Mouse (Mus musculus) monocyte, adult 5-6 weeks (primary cell): ENCODE results near the gene Dll1. TPM values are rescaled to one million over a fixed set of nuclear protein-coding genes. Genes with fewer than 3 reads are reported as not detected.

Experiments used
- ATAC-seq: fragments of 153-309, 156-312 bp; replicated peaks from 2 replicates; pipeline ENCODE4 v1.8.0; 2017; ENCODE audit warnings: mild to moderate bottlenecking; ENCODE audit not compliant: low TSS enrichment, insufficient number of reproducible peaks, severe bottlenecking, poor library complexity, low FRiP score
- total RNA-seq: library from RNA; stranded (forward); fragments of 200-1000, 200-491, 200-594 nt; gene quantifications from 3 replicates; pipeline ENCODE4 v1.2.3, GENCODE M21; 2017

Gene Dll1
- total RNA-seq, 1 experiment from 2014 or later: 0.19 TPM

DNA sequence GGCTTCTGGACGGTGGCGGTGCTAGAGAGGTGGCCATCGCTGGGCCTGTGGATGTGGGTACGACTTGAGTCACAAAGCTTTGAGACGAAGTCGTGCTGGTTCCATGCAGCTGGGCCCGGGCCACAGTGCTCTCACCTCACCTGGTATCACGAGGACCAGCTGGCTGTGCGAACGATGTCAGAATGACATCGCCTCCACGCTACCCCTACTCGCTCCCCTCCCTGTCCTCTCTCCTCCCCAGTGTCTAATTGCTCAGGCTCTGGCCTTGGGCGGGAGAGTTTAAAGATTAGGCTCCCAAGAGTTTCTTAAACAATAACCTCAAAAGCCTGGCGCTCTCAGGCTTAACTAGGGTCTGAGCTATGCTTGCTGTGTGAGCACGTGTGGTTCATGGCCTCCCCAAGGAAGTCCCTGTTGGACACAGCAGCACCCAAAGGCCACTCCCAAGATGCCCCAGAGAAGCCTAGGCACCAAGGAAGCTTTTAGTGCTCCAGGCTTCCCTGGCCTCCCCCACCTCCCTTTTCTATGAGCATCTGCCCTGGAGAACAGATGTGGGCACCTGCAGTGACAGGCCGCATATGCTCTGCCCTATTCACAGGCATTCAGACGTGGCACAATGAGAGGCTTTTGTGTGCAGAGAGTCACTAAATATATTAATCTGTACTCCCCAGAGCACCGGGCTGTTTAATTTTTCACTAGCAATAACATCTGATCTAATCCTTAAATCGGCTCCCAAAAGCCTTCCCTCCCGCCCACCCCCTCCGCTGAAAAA is 4.6 kb upstream of the Dll1 start:
- ATAC-seq: no peak

- no peak for ATAC-seq
Observed at GRCm38 (mm10) chr17:15380641-15381051, 4.0 kb upstream of the Dll1 start.

DNA sequence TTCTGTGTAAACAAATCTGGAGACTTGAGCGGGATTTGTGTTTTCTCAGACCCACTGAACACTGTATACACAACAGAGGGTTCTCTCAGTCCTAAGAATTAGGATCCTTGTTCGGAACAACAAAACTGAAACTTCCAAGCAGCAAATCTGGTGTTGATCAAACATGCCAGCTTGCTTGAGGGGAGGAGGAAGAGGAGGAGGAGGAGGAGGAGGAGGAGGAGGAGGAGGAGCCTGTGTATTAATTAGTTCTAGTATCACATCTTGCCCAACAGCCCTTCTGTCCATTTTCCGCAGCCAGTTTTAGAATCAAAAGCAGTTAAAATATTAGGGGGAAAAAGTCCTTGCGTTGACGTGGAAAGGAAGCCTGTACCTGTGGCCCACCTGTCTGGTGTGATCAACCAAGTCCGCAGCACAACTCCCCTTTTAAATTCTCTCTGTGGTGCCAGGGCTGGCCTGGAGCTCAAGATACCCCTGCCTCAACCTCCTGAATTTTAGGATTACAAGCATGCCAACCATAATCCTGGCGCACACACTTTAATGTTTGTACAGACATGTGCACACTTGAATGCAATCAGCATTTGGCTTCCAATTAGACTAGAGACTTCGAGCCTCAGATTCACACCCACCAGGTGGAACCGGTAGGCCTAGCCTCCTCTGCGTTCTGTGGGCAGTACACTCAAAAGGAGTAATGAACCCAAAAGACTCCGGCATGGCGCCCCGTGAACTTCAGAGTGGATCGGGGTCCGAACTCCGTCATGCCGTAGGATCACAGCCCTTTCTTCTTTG is 3.3 kb upstream of the Dll1 start:
- no peak for ATAC-seq

- ATAC-seq: no peak
Observed at GRCm38 (mm10) chr17:15378413-15379109, 1.9 kb upstream of the Dll1 start.

- ATAC-seq: no peak
Observed at GRCm38 (mm10) chr17:15377901-15378300, 1.2 kb upstream of the Dll1 start.

GRCm38 (mm10) chr17:15375701-15376493 is 775 bp downstream of the Dll1 start:
- peak; percentile 18; the same call in 1 of the 2 replicates for ATAC-seq

DNA sequence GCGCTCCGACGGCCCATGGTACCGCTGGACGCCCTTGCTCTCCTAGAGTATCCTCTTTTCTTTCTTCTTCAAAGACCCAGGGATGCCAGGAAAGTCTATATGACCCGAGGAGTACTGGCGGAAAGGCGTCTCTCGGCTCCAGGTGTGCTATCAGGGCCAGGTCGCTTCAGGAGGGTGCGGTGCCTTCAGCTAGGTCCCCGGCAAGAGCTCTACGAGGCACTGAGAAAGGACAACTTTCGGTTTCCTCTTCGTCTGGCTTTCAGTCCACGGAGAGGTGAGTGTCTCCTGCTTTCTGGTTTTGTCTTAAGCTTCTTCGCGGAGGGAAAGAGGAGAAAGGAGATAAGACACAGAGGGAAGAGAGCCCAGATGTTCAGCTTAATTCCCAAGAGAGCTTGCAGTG is 1.4 kb downstream of the Dll1 start:
- ATAC-seq: no peak

DNA sequence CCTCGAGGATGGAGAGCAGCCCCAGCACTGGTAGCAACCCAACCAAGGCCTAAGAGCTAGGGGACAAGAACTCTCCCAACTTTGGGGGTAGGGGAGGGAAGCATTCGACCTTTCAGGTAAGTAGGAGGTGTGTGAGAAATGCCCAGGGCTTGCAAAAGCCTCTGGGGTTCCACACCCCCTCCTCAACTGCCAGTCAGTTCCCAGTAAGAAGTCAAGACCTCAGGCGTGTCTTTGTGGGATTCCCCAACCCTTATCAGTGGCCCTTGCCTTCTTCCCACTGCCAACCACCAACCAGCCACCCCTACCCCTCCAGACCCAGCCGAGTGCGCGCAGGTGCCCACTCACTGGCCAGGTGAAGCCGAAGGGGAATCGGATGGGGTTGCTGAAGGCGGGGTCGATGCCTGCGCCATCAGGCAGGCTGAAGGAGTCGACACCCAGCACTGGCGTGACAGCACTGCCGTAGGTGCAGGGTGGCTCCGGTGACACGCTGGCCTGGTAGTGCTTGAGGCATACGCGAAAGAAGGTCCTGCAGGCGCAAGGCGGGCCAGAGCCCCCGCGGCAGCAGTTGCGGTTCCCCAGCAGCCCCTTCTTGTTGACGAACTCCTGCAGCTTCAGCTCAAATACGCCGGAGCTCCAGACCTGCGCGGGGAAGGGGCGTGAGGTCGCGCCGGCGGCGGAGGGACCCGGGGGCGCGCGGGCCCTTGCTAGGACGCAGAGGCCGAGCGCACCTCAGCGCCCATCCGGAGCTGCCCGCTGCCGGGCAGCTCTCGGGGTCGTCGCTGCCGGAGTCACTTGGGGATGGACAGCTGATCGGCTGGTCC is 2.1 kb downstream of the Dll1 start:
- no peak for ATAC-seq

DNA sequence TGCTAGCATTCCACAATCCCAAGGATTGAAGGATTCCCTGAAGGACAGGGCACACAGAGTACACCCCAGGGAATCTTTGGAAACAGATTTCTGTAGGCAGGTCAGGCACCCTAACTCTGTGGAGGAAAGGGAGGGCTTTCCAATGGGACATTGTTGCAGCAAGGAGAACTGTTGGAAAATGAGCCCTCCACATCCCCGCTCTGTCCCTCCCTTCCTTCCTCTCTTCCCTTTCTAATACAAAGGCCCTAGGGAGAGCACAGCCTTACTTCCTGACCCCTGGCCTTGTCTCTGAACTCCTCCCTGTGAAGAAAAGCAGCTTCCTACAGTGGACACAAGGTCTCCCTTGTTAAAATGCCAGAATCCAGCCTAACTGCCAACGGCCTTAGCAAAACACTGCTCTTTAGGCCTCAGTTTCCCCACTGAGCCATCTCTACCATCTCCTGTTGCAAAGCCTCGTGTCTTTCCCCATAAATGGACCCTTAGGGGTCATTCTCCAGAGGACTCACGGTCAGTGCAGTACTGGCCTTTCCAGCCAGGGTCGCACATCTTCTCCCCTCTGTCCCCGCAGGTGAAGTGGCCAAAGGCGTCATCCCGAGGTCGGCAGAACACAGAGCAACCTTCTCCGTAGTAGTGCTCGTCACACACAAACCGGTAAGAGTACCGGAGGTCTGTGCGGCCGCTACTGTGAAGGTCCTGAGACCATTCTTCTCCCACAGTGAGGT is 3.6 kb downstream of the Dll1 start:
- no peak for ATAC-seq

GRCm38 (mm10) chr17:15371967-15372835 is 4.5 kb downstream of the Dll1 start:
- no peak for ATAC-seq

DNA sequence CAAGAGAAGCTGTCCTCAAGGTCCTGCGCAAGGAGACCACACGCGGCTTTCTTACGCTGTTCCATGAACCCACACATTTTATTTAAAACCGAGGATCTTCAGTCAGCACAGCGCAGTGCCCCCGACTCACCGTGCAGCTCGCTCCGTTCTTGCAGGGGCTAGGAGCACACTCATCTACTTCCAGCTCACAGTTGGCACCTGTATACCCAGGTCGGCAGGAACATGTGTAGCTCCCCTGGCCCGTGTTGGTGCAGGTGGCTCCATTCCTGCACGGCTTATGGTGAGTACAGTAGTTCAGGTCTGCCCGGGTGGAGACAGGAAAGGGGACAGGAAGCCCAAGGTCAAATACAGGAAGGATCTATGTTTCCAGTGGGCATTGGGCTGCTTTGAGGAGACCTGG is 6.3 kb downstream of the Dll1 start:
- ATAC-seq: no peak

- ATAC-seq: no peak
Observed at GRCm38 (mm10) chr17:15365650-15366049, 11.0 kb downstream of the Dll1 start.

GRCm38 (mm10) chr17:15363656-15364055 is 13.0 kb downstream of the Dll1 start:
- no peak for ATAC-seq

GRCm38 (mm10) chr17:15357071-15357470 is 19.6 kb downstream of the Dll1 start:
- no peak for ATAC-seq

DNA sequence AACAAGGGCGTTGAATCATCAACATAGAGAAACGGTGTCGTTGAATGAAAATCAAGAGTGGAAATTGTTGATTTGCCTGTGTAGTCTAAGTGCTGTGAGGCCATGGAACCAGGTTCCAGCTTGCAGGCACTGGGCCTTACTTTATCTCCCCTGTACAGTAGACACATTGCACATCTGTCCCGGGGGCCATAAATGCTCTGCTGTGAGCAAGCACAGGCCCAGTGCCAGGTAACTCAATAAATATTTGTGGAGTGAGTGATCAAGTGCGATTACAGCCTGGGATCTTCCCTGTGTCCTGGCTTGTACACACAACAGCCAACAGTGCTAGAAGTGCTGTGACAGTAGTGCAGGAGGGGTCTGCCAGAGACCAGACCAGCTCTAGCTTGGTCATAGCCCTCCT is 20.1 kb downstream of the Dll1 start:
- ATAC-seq: no peak

GRCm38 (mm10) chr17:15355072-15355471 is 21.6 kb downstream of the Dll1 start:
- ATAC-seq: no peak

GRCm38 (mm10) chr17:15354006-15354405 is 22.7 kb downstream of the Dll1 start:
- ATAC-seq: no peak
